Mouse (Mus musculus) cortical plate, adult 2 months (tissue): ENCODE data around the gene Igsf3.

Source experiments
- CTCF ChIP-seq: fragments of 200-500 bp; IDR thresholded peaks from 2 replicates; pipeline ENCODE4 v1.5.1; 2011; ENCODE audit warnings: mild to moderate bottlenecking, control low read depth, low read length; ENCODE audit not compliant: insufficient read depth; ENCODE audit errors: extremely low read depth
- POLR2A ChIP-seq: fragments of 200-500 bp; IDR thresholded peaks from 2 replicates; pipeline ENCODE4 v1.6.1; 2011; ENCODE audit warnings: mild to moderate bottlenecking, low read length, control low read depth; ENCODE audit not compliant: insufficient read depth; ENCODE audit errors: extremely low read depth

- TF ChIP-seq POLR2A: no peak
- TF ChIP-seq CTCF: no peak
Measured at GRCm38 (mm10) chr3:101488204-101488603, 111.3 kb downstream of the Igsf3 start.
